Mouse (Mus musculus): ENCODE results near the gene Pld3.

GRCm38 (mm10) chr7:27544675-27545370, 8.2 kb downstream of the Pld3 start:
- TF ChIP-seq GATA1 (IDR thresholded peaks at IDR 0.05; ENCODE audit: low read length) (no peak), TAL1 (IDR thresholded peaks at IDR 0.05; ENCODE audit: low read length) (no peak)

All from erythroblast, embryonic 14.5 days (primary cell).